Comparison of ENCODE assay signal across 23 mouse cellular contexts in genomic region chr16:33318059-33318458, GRCm38 (mm10).
"Had no signal": no experiment of that assay in that cellular context is flagged by ENCODE, and none has a peak within 500 bp of the region (broad histone marks: within the 10 kb centered on the region; RNA-seq: fewer than 3 reads in every experiment).

No protein-coding gene starts in this region.

- H3K27me3 ChIP-seq: limb, embryonic 12.5 days; limb, embryonic 15.5 days; liver, embryonic 15.5 days; midbrain, embryonic 12.5 days; midbrain, embryonic 15.5 days; neural tube, embryonic 12.5 days; neural tube, embryonic 15.5 days; stomach, embryonic 15.5 days had no signal

- H3K9ac ChIP-seq: limb, embryonic 12.5 days; limb, embryonic 15.5 days; liver, embryonic 15.5 days; lung, embryonic 14.5 days; midbrain, embryonic 12.5 days; midbrain, embryonic 15.5 days; neural tube, embryonic 12.5 days; neural tube, embryonic 15.5 days; stomach, embryonic 15.5 days had no signal

- H3K4me1 ChIP-seq: limb, embryonic 12.5 days; midbrain, embryonic 12.5 days; midbrain, embryonic 15.5 days; neural tube, embryonic 12.5 days; neural tube, embryonic 15.5 days; stomach, embryonic 15.5 days had no signal

- H3K36me3 ChIP-seq: limb, embryonic 12.5 days; limb, embryonic 15.5 days; liver, embryonic 15.5 days; midbrain, embryonic 12.5 days; midbrain, embryonic 15.5 days; neural tube, embryonic 12.5 days; neural tube, embryonic 15.5 days; stomach, embryonic 15.5 days had no signal

- H3K4me3 ChIP-seq: layer of hippocampus, adult 2 months; limb, embryonic 12.5 days; limb, embryonic 15.5 days; liver, embryonic 15.5 days; midbrain, embryonic 12.5 days; midbrain, embryonic 15.5 days; neural tube, embryonic 12.5 days; neural tube, embryonic 15.5 days; stomach, embryonic 15.5 days had no signal

- H3K4me2 ChIP-seq: limb, embryonic 12.5 days; limb, embryonic 15.5 days; liver, embryonic 15.5 days; lung, embryonic 14.5 days; midbrain, embryonic 12.5 days; midbrain, embryonic 15.5 days; neural tube, embryonic 12.5 days; neural tube, embryonic 15.5 days; stomach, embryonic 15.5 days had no signal

- ATAC-seq: inflammation-experienced regulatory T-cells, adult 6 months; intestine, postnatal 0 days; midbrain, embryonic 15.5 days had no signal

- DNase-seq: kidney, adult 2 months; kidney, postnatal 25 days; layer of hippocampus, adult 9-11 months; left cerebral cortex, postnatal 4 days; lung, embryonic 14.5 days; lung, postnatal 10 days; lung, postnatal 4 days; right cerebral cortex, adult 18-20 months; right cerebral cortex, postnatal 25 days; spleen, adult 18-20 months; thymus, postnatal 25 days had no signal

- H3K9me3 ChIP-seq: limb, embryonic 15.5 days; liver, embryonic 15.5 days; midbrain, embryonic 12.5 days; midbrain, embryonic 15.5 days; neural tube, embryonic 12.5 days; neural tube, embryonic 15.5 days; stomach, embryonic 15.5 days had no signal

- H3K27ac ChIP-seq: kidney, postnatal 0 days; layer of hippocampus, adult 2 months; limb, embryonic 12.5 days; limb, embryonic 15.5 days; liver, embryonic 15.5 days; midbrain, embryonic 12.5 days; midbrain, embryonic 15.5 days; neural tube, embryonic 12.5 days; neural tube, embryonic 15.5 days; stomach, embryonic 15.5 days had no signal
